Mouse (Mus musculus) urinary bladder, postnatal 0 days (tissue): ENCODE measurements around the gene Cpa5. TPM values are rescaled to one million over a fixed set of nuclear protein-coding genes. Genes with fewer than 3 reads are reported as not detected.

ENCODE experiments used
- polyA plus RNA-seq: library from polyadenylated mRNA; unstranded; fragments of >200 nt; fragmentation: Nextera tagmentation; extraction: Ambion mirVana; gene quantifications from 2 replicates; pipeline ENCODE4 v1.2.1, GENCODE M21; 2015

Cpa5 gene
- polyA plus RNA-seq, result 0.06 TPM in 1 of 2 replicates, not detected in the other

DNA sequence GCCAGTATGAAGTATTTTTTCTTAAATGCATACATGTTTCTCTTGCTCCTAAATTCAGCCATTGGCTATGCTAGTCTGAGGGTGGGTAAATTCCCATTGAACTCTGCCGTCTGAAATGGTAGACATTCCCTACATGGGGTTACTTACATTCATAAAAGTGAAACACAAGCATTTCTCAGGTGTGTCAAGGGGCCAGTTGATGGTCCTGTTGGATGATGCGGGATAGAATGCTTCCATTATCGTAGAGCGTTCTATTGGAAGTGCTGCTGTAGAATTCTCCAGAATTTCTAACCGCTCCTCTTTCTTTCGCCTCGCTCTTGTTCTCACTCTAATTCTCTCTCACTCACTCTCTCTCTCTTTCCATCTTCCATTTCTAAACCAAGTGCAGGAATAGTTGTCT is at the start of gene Cpa5:
Gene Cpa5 (plus strand): TSS at position 301 of the 400 bp plus-strand sequence.

DNA sequence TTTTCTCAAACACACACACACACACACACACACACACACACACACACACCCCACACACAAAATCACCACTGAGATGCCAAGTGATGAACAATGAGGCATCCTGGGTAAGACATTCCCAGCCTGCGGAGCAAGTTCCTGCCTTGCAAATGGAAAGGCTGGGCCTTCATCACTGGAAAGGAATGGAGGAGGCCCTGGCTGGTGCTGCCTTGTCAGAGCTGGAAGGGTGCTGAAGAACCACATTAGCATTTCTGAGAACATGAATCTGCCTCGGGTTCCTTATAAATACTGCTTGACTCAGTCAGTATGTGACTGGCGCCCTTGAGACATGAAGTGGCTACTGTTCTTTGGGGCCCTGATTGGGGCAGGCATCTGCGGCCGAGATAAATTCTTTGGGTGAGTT is 42.7 kb upstream of the Cpa5 start, which contains the start of gene Cpa4:
Gene Cpa4 (plus strand): TSS at position 301 of the 400 bp plus-strand sequence.

DNA sequence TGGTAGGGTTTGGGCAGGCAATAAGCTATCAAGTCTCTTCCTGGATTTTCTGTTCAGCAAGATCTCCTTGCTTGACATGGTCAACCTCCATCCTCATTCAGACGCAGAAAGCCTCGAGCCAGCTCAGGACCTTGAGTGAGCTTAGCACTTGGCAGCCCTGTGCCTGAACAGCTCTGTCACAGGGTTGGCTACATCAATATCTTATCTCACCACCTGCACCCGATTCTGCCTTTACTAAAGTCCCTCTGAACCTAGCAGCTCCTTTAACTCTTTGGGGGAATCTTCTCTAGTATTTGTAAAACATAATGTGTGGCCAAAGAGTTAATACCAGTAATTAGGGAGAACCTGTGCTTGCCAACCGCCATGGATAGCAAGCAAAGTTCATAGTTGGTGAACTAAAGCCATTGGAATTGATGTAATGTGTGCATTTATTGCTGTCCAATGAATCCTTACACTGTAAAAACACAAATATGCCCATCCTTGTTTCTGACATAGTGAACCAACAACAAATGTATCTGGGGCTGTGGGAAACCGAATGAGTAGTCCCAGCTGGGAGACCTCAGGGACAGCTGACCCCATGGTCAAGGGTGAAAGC is 28.0 kb downstream of the Cpa5 start, which contains the start of gene Cpa1:
Gene Cpa1 (plus strand): TSS at position 545 of the 595 bp plus-strand sequence.

Other genes with a start within 250 kb of the Cpa5 start
- 20.8 and 21.1 TPM in 2 replicates for gene Zc3hc1, start 220.0 kb upstream of the Cpa5 start, polyA plus RNA-seq
- gene Klhdc10, start 209.1 kb upstream of the Cpa5 start, polyA plus RNA-seq, result 5.3 and 5.6 TPM in 2 replicates
- 14.9 and 15.1 TPM in 2 replicates for gene Tmem209, start 101.2 kb upstream of the Cpa5 start, polyA plus RNA-seq
- not detected in 2 replicates for gene Ssmem1, start 101.2 kb upstream of the Cpa5 start, polyA plus RNA-seq
- gene Cpa2, start 69.4 kb upstream of the Cpa5 start, polyA plus RNA-seq, result 2.1 and 3.9 TPM in 2 replicates
- 0.25 and 0.64 TPM in 2 replicates for gene Cpa4, start 42.6 kb upstream of the Cpa5 start, polyA plus RNA-seq
- 0.53 and 0.62 TPM in 2 replicates for gene Cpa1, start 28.2 kb downstream of the Cpa5 start, polyA plus RNA-seq
- gene Cep41, start 82.7 kb downstream of the Cpa5 start, polyA plus RNA-seq, result 5.9 and 7.3 TPM in 2 replicates
- 181 and 191 TPM in 2 replicates for gene Mest, start 112.5 kb downstream of the Cpa5 start, polyA plus RNA-seq